Mouse (Mus musculus) left cerebral cortex, postnatal 14 days (tissue): ENCODE data around the gene Xylb. TPM values are rescaled to one million over a fixed set of nuclear protein-coding genes. Genes with fewer than 3 reads are reported as not detected.

ENCODE experiments used
- DNase-seq, 2 experiments: peaks; one replicate each; pipeline ENCODE4 v3.0.0; 2021 to 2022; ENCODE audit warnings: low spot score in 2 of 2, mixed read lengths in 1 of 2
- intact Hi-C: fragments of 180-260 bp; cut with DNase I; formaldehyde crosslinking; loops from one replicate; pipeline ENCODE4 v1.15.1; 2025
- total RNA-seq, 2 experiments: library from RNA; stranded (reverse); gene quantifications; 2 replicates each; pipeline ENCODE4 v1.2.3; 2021

The Xylb gene
- total RNA-seq, 2 experiments from 2014 or later: 3.8 to 3.9 TPM

- DNase-seq: no peak
- intact Hi-C loops: no loop called here
Measured at GRCm38 (mm10) chr9:119435855-119436254, 78.7 kb downstream of the Xylb start.

GRCm38 (mm10) chr9:119438065-119438464 lies 80.9 kb downstream of the Xylb start:
- intact Hi-C loops: no loop called here
- no peak for DNase-seq

- no peak for DNase-seq
- intact Hi-C loops: no loop called here
Measured at GRCm38 (mm10) chr9:119438498-119439000, 81.4 kb downstream of the Xylb start.

Other genes starting within 250 kb of the Xylb start
- 1 to 10 TPM; 1.2 to 2.2 TPM for gene Acaa1b, start 200.3 kb upstream of the Xylb start, total RNA-seq
- gene Gm47289, start 198.2 kb upstream of the Xylb start, total RNA-seq: not detected
- under 1 TPM in 1 of 2 experiments, not detected in 1; 0.19 TPM for gene Slc22a13, start 148.3 kb upstream of the Xylb start, total RNA-seq
- gene Oxsr1, start 35.0 kb upstream of the Xylb start, total RNA-seq: 10 to 100 TPM; 33.2 to 36.4 TPM
- gene Acaa1a, start 17.7 kb upstream of the Xylb start, total RNA-seq: 10 to 100 TPM; 67.2 to 73.8 TPM
- 1 to 10 TPM; 5.5 to 5.8 TPM for gene Myd88, start 16.0 kb upstream of the Xylb start, total RNA-seq
- not detected for gene Slc22a14, start 8.2 kb downstream of the Xylb start, total RNA-seq
- gene Acvr2b, start 44.7 kb downstream of the Xylb start, total RNA-seq: 10 to 100 TPM; 12.7 to 14.6 TPM
- 10 to 100 TPM; 23.8 to 24.7 TPM for gene Exog, start 87.6 kb downstream of the Xylb start, total RNA-seq
- 1 to 10 TPM; 1.9 to 3.0 TPM for gene Scn5a, start 221.6 kb downstream of the Xylb start, total RNA-seq